Comparison of ENCODE assay signal across 11 mouse cellular contexts in the genomic region with DNA sequence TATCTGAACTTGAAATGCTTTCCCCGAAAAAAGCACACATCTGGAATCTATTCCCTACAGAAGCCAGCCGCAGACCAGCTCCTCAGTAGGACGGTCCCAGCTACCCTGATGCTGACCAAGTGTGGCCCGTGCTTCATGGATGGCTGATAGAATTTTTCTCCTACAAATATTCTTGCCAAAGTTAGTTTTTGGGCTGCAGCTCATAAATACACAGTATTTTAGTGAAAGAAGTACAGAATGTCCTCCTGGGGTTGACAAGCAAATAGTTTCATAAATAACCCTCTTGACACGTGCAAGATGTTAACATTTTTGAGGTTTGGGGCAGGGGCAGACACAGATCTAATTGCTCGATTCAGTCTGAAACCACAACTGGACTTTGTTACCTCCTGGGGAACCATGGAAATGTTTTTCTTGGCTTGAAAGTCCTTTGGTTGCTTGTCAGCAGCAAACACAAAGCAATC.
DNase-seq lines count a peak whose midpoint lies in the region; ATAC-seq and TF ChIP-seq lines count a peak whose summit lies in the region.
"Had no signal": no experiment of that assay in that cellular context is flagged by ENCODE, and none has a peak within 500 bp of the region (broad histone marks: within the 10 kb centered on the region; RNA-seq: fewer than 3 reads in every experiment).

No protein-coding gene starts in this region.

- H3K79me3 ChIP-seq in C2C12 (ENCODE audit: low read depth) = no peaks in the 10 kb centered on the region

- 0 out of 2 replicates have a peak, but pooled peaks cover 5% of the 10 kb centered on the region for H3K9me3 ChIP-seq in heart, embryonic 12.5 days (replicated peaks)
- H3K9me3 ChIP-seq in embryonic facial prominence, embryonic 10.5 days = no peaks in the 10 kb centered on the region
- H3K9me3 ChIP-seq: forebrain, embryonic 13.5 days; limb, embryonic 15.5 days had no signal

- no peak overlapping the region for H3K4me3 ChIP-seq in heart, embryonic 12.5 days
- no peak overlapping the region for H3K4me3 ChIP-seq in C2C12 (ENCODE audit: insufficient read depth, poor library complexity, severe bottlenecking)
- no peak overlapping the region for H3K4me3 ChIP-seq in embryonic facial prominence, embryonic 10.5 days
- H3K4me3 ChIP-seq: forebrain, embryonic 13.5 days; limb, embryonic 15.5 days had no signal

- TF ChIP-seq CTCF in C2C12 (IDR thresholded peaks at IDR 0.05; ENCODE audit: control insufficient read depth, insufficient read depth, insufficient read length) = no peak

- no peak overlapping the region for H3K4me2 ChIP-seq in heart, embryonic 12.5 days
- H3K4me2 ChIP-seq: forebrain, embryonic 13.5 days; limb, embryonic 15.5 days had no signal

- no peak overlapping the region for H3ac ChIP-seq in C2C12 (ENCODE audit: control insufficient read depth, insufficient read length, low read depth)

- no peaks in the 10 kb centered on the region for H3K36me3 ChIP-seq in heart, embryonic 12.5 days
- H3K36me3 ChIP-seq in C2C12 (ENCODE audit: control insufficient read depth, insufficient read depth) = no peaks in the 10 kb centered on the region
- H3K36me3 ChIP-seq in embryonic facial prominence, embryonic 10.5 days (replicated peaks) = no peaks in the 10 kb centered on the region
- H3K36me3 ChIP-seq: limb, embryonic 15.5 days had no signal

- peak; percentile 15 to 46 for DNase-seq in heart, adult 9 months (ENCODE audit: low spot score in 2 of 2)
- DNase-seq in embryonic facial prominence, embryonic 10.5 days (ENCODE audit: low spot score) = peak; percentile 18
- peak; percentile 25 to 49 for DNase-seq in kidney, postnatal 25 days
- no peak for DNase-seq in left cerebral cortex, postnatal 10 days (ENCODE audit: extremely low spot score in 1 of 2, low spot score in 2 of 2)
- DNase-seq in cerebellum, adult 9-11 months = no peak
- DNase-seq: cerebellum, postnatal 25 days had no signal

- no peaks in the 10 kb centered on the region for H3K27me3 ChIP-seq in heart, embryonic 12.5 days (replicated peaks)
- H3K27me3 ChIP-seq in C2C12 (ENCODE audit: control insufficient read depth, insufficient read depth, insufficient read length) = no peaks in the 10 kb centered on the region
- H3K27me3 ChIP-seq in embryonic facial prominence, embryonic 10.5 days (replicated peaks; ENCODE audit: low read depth, poor library complexity, severe bottlenecking) = no peaks in the 10 kb centered on the region
- H3K27me3 ChIP-seq: forebrain, embryonic 13.5 days; limb, embryonic 15.5 days had no signal

- no peak overlapping the region for H3K9ac ChIP-seq in heart, embryonic 12.5 days
- H3K9ac ChIP-seq: forebrain, embryonic 13.5 days; limb, embryonic 15.5 days had no signal

- 53% methylated on average over 6 of the region's 6 CpGs for WGBS in heart, embryonic 12.5 days
- WGBS in embryonic facial prominence, embryonic 10.5 days = 43% methylated on average over 6 of the region's 6 CpGs

- H3K27ac ChIP-seq in heart, embryonic 12.5 days (ENCODE audit: poor library complexity, severe bottlenecking) = no peak overlapping the region
- H3K27ac ChIP-seq in embryonic facial prominence, embryonic 10.5 days (replicated peaks) = no peak overlapping the region
- H3K27ac ChIP-seq: forebrain, embryonic 13.5 days; limb, embryonic 15.5 days had no signal

- no peaks in the 10 kb centered on the region for H3K79me2 ChIP-seq in C2C12 (ENCODE audit: control insufficient read depth, insufficient read depth)

- ATAC-seq in heart, embryonic 12.5 days (ENCODE audit: insufficient number of reproducible peaks, low FRiP score) = no peak
- ATAC-seq: forebrain, embryonic 13.5 days; hindbrain, embryonic 16.5 days had no signal

- no peaks in the 10 kb centered on the region for H3K4me1 ChIP-seq in heart, embryonic 12.5 days (replicated peaks)
- H3K4me1 ChIP-seq in embryonic facial prominence, embryonic 10.5 days = peaks cover 12% of the 10 kb centered on the region
- H3K4me1 ChIP-seq: forebrain, embryonic 13.5 days; limb, embryonic 15.5 days had no signal

- intact Hi-C loops in left cerebral cortex, postnatal 10 days (cut with DNase I) = no loop called here

TF ChIP-seq in C2C12, 6 proteins besides CTCF, POLR2A, EP300 and RAD21:
- peak; percentile 50 for TF ChIP-seq MAX (IDR thresholded peaks at IDR 0.05)
- peak; percentile 43 for TF ChIP-seq MYOD1 (IDR thresholded peaks at IDR 0.05; ENCODE audit: control insufficient read depth, insufficient read length, low read depth)
- TF ChIP-seq FOSL1 (IDR thresholded peaks at IDR 0.05; ENCODE audit: insufficient read depth, low read length, poor library complexity, severe bottlenecking) = no peak

Comparison
In these comparisons a context has a peak if more than half of its experiments do, and no peak if none do; other contexts are left out.
1. DNase-seq: peak in heart, adult 9 months (2 of 2), embryonic facial prominence, embryonic 10.5 days (single experiment) and kidney, postnatal 25 days (2 of 2); none in left cerebral cortex, postnatal 10 days (0 of 2) and cerebellum, adult 9-11 months (single experiment).